Mouse (Mus musculus) gastrocnemius, postnatal 25 days (tissue): Measurements from ENCODE around the gene Ankfn1. TPM values are rescaled to one million over a fixed set of nuclear protein-coding genes. Genes with fewer than 3 reads are reported as not detected.

Experiments used
- DNase-seq: peaks from one replicate; pipeline ENCODE4 v3.0.0; 2022
- total RNA-seq, 2 experiments: library from RNA; stranded (reverse); gene quantifications; 1 replicate in 1 of 2; 2 replicates in 1 of 2; pipeline ENCODE4 v1.2.3; 2021

Ankfn1 gene
- total RNA-seq, 2 experiments from 2014 or later, result 0.28 TPM; not detected in 1

- no peak for DNase-seq
Observed at GRCm38 (mm10) chr11:89574269-89574838, 203.1 kb downstream of the Ankfn1 start.

- DNase-seq, result no peak
Observed at GRCm38 (mm10) chr11:89569391-89570145, 207.9 kb downstream of the Ankfn1 start.

DNA sequence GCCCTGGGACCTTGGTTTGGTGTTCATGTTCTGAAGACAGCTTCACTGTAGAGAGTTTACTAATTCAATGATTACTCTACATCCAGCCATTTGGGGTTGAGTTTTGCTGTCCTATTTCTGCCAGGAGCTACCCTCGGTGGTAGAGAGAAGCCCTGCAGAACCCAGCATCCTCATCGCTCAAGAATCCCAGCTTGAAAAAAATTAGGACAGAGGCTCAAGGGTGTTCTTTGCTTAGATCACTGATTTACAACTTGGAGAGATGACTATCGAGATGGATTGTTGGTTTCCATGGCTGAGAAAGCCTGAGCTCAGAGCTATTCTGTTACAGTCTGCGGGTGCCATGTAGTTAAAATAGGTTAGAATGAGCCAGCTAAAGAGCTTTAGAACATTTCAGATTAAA lies 209.2 kb downstream of the Ankfn1 start:
- no peak for DNase-seq

- DNase-seq, result no peak
Observed at GRCm38 (mm10) chr11:89551441-89551840, 226.0 kb downstream of the Ankfn1 start.

GRCm38 (mm10) chr11:89550921-89551320 lies 226.5 kb downstream of the Ankfn1 start:
- no peak for DNase-seq

- DNase-seq, result no peak
Observed at GRCm38 (mm10) chr11:89548786-89549185, 228.7 kb downstream of the Ankfn1 start.

- no peak for DNase-seq
Observed at GRCm38 (mm10) chr11:89546164-89546563, 231.3 kb downstream of the Ankfn1 start.

DNA sequence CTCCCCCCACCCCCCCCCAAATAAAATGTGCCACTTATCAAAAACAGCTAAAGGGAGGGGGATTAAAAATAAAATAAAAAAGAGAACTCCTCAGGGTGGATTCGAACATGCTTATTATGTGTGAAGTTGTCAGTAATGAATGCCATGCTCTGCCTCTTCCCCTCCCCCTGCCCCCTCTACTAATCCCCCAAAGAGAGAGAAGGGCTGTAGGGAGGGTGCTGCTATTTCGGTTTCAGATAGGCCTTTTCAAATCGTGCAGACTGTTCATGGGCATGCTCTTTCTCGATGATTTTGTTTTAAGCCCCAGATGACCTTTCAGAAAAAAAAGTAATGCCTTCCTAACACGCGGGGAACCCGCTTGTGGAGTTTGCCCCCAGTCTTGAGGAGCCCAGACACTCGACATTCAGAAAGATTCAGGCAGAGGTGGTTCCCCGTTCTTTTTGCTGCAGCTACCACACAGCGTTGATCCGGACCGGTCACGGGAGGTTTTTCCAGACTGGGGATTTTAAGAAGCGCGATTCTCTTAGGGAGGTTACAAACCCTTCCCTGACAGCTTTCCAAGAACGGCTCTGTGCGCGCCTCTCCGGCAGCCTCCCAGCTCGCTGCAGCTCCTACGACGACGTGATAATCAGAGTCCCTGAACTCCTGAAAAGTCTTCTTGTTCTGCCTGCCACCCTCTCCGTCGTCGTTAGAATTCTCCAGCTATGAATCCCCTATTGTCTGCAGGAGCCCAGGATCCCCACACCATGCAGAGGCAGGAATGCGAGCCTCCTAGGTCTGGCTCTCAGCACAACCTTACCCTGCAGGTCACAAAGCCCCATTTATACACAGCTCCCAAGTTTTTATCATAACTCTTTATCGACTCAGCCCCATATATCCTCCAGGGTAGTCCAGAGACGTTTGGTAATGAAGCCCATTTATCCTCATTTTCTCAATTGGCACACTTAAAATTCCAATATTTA lies 232.3 kb downstream of the Ankfn1 start:
- DNase-seq, result no peak

GRCm38 (mm10) chr11:89538376-89538775 lies 239.1 kb downstream of the Ankfn1 start:
- no peak for DNase-seq

DNA sequence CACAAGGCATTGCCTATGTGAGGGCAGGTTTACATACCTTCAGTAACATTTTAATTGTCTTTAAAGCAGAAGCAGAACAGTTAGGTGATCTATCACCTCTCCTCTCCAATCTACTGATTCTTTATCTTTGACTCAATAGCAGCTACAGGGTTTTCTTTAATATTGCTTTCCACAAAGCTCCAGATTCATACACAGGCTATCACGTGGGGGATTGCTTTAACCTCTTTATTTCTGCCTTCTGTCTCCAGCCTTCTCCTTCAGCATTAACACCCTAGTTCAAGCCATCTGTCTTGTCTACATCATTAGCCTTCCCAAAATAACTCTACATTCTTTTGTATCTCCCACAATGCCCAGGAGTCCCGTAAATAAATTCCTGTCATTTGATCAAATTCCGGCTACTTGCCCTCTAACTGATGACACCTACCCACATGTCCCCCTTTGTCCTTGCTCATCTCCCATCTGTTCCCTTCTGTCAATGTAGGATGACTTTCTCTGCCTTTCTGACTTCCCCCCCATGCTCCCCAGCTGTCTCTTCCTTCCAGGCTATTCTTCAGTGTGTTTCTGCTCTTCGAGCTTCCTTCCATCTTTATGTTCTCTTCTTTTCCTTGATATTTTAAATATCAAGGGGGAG lies 249.5 kb downstream of the Ankfn1 start:
- no peak for DNase-seq

DNA sequence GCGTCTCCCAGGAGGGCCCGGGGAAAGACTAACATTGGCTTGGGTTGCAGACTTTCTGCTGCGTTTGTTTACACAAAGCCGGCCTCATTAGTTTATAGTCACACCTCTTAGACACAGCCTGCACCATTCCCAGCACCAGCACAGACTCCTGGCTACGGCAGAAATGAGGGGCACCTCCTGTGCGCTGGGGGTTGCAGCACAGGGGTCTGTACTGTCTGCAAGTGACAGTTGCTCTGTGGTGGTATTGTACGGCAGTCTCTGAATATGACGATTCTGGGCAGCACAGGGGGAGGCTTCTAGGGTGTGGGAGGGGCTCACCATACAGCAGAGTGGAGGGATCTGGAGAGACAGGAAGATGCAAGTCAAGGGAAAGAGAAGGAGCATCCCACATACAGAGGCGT lies 262.0 kb downstream of the Ankfn1 start:
- no peak for DNase-seq

GRCm38 (mm10) chr11:89508675-89509324 lies 268.7 kb downstream of the Ankfn1 start:
- no peak for DNase-seq

DNA sequence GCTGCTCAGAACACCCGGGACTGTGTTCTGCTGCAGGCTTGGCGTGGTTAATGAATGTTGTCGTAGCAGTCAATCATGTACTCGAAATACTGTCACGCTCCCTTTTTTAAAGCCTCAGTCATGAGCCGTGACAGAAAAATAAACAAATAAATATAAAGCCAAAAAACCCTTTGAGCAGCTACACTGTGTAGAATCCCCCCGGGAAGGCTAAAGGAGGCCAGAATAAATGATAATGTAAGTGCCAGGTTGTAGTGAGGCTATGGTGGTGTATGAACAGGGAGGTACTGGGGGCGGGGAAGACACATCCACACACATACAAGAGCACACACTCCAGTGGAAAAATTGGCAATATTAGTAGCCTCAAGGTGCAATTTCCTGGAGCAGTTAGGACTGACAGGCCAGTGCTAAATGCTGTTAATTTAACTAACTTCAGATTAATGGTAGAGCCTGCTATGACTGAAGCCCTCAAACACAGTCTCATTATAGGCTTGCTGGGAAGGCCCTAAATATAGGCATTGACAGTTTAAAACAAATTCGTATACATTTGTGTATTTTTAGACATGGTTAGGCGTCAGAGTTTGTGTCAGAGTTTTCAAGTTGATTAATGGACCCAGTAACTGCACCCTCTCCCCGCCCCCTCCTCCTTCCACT lies 270.7 kb downstream of the Ankfn1 start:
- no peak for DNase-seq

- DNase-seq, result no peak
Observed at GRCm38 (mm10) chr11:89505046-89505445, 272.4 kb downstream of the Ankfn1 start.

DNA sequence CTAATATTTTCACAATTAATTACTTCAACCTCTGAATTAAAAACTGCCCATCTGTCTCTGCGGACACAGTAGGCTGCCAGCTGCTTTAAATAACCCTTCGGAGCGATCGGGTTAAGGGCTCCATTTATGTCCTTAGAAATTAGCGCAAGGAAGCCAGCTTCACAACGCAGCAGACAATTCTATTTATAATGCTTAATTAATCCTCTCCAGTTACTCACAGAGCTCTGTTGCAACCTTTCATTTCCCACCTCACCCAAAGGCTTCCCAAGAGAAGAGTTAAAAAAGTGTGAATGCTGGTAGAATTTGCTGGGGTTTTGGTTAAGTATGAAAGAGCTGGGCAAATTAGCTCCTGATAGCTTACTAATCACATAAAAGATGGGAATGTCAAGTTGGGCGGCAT lies 275.7 kb downstream of the Ankfn1 start:
- DNase-seq, result no peak

- DNase-seq, result no peak
Observed at GRCm38 (mm10) chr11:89500961-89501360, 276.5 kb downstream of the Ankfn1 start.

GRCm38 (mm10) chr11:89481084-89481483 lies 296.4 kb downstream of the Ankfn1 start:
- DNase-seq, result no peak

- no peak for DNase-seq
Observed at GRCm38 (mm10) chr11:89476927-89477326, 300.5 kb downstream of the Ankfn1 start.

DNA sequence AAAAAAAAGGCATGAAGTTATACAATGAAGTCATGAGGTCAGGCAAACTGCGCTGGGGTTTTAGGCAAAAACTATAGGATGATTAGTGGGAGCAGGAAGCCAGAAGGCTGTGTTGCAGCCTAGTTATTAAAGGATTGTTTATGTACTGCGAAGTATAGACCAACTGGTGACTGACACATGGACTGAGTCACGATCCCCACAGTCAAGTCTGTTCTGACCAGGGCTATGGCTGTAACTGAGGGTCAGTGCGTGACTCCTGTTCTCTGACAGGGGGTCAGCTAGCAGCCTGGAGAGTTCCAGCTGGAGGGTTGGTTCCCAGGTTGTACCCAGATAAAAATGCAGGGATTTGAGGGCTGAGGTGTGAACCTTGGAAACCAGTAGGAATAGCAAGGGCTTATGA lies 301.4 kb downstream of the Ankfn1 start:
- DNase-seq, result no peak

- DNase-seq, result no peak
Observed at GRCm38 (mm10) chr11:89472871-89473270, 304.6 kb downstream of the Ankfn1 start.

GRCm38 (mm10) chr11:89465381-89465780 lies 312.1 kb downstream of the Ankfn1 start:
- no peak for DNase-seq
